Mouse (Mus musculus): ENCODE measurements around the gene Sult2a1. TPM values are rescaled to one million over a fixed set of nuclear protein-coding genes. Genes with fewer than 3 reads are reported as not detected.

Sult2a1 gene
- 0.65 TPM for polyA plus RNA-seq (2014; fragmentation: Illumina TruSeq; extraction: RNeasy Lipid Tissue Mini Kit (QIAGEN cat#74804); ENCODE audit: low read depth, low replicate concordance)

DNA sequence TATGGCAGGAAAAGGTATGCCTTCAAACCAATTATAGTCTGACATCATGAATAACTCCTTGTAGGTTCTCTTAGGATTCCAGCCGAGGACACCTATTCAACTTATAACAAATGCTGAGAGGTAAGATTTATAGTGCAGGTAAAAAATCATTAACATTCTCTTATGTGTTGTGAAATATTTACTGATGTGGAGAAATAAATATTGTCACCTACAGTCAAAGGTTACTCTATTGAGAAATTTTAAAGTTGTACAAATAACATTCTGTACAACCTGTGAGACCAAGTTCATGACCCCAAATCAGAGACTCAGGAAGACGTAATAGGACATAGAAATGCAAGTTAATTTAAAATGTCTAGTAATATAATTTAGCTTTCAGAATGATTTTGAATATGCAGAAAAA is at the start of gene Sult2a1:
Sult2a1 (minus strand) TSS at position 101 of the 400 bp plus-strand sequence.

Other genes starting within 250 kb of the Sult2a1 start
- not detected for gene Sult2a5, start 213.4 kb downstream of the Sult2a1 start, polyA plus RNA-seq (2014; fragmentation: Illumina TruSeq; extraction: RNeasy Lipid Tissue Mini Kit (QIAGEN cat#74804); ENCODE audit: low read depth, low replicate concordance)
- gene Sult2a2, start 103.9 kb downstream of the Sult2a1 start, polyA plus RNA-seq (2014; fragmentation: Illumina TruSeq; extraction: RNeasy Lipid Tissue Mini Kit (QIAGEN cat#74804); ENCODE audit: low read depth, low replicate concordance), result 1.4 TPM
- not detected for gene Sult2a4, start 152.2 kb upstream of the Sult2a1 start, polyA plus RNA-seq (2014; fragmentation: Illumina TruSeq; extraction: RNeasy Lipid Tissue Mini Kit (QIAGEN cat#74804); ENCODE audit: low read depth, low replicate concordance)

Measured in heart, adult 10 weeks (tissue).